Mouse (Mus musculus) myocyte (in vitro differentiated cells): ENCODE measurements at regions not wholly inside any gene's neighbourhood (a gene's known extent, or its start where the extent isn't known, plus 50 kb on each side); places are given as distances from the start of the nearest gene placed in this dataset.

Experiments
- E2F4 ChIP-seq: IDR thresholded peaks from one replicate; pipeline ENCODE4 v1.6.1; 2011; ENCODE audit warnings: mild to moderate bottlenecking, control low read depth, moderate library complexity; ENCODE audit not compliant: insufficient read depth
- MAX ChIP-seq: IDR thresholded peaks from one replicate; pipeline ENCODE4 v1.6.1; 2011; ENCODE audit warnings: low read depth, mild to moderate bottlenecking, control low read depth
- MYOD1 ChIP-seq, 3 experiments: IDR thresholded peaks; one replicate each; pipeline ENCODE4 v1.6.1; 2011; ENCODE audit warnings: control low read depth in 2 of 3, low read depth in 2 of 3, mild to moderate bottlenecking in 2 of 3, moderate library complexity in 1 of 3; ENCODE audit not compliant: insufficient read length in 2 of 3, control insufficient read depth in 1 of 3
- MYOG ChIP-seq, 3 experiments: IDR thresholded peaks; one replicate each; pipeline ENCODE4 v1.6.1; 2011; ENCODE audit warnings: control low read depth in 2 of 3, low read depth in 2 of 3, mild to moderate bottlenecking in 2 of 3; ENCODE audit not compliant: insufficient read length in 2 of 3, control insufficient read depth in 1 of 3, insufficient read depth in 1 of 3
- POLR2A ChIP-seq: IDR thresholded peaks from one replicate; pipeline ENCODE4 v1.6.1; 2011; ENCODE audit warnings: low read depth, mild to moderate bottlenecking, control low read depth, moderate library complexity; ENCODE audit not compliant: insufficient read length
- POLR2AphosphoS2 ChIP-seq: IDR thresholded peaks from one replicate; pipeline ENCODE4 v1.6.1; 2011; ENCODE audit warnings: low read depth, control low read depth; ENCODE audit not compliant: insufficient read length
- REST ChIP-seq: IDR thresholded peaks from one replicate; pipeline ENCODE4 v1.6.1; 2011; ENCODE audit warnings: mild to moderate bottlenecking, control low read depth, moderate library complexity; ENCODE audit not compliant: insufficient read depth, insufficient read length
- SRF ChIP-seq: IDR thresholded peaks from one replicate; pipeline ENCODE4 v1.6.1; 2011; ENCODE audit warnings: low read depth; ENCODE audit not compliant: control insufficient read depth, insufficient read length
- TCF12 ChIP-seq: IDR thresholded peaks from one replicate; pipeline ENCODE4 v1.6.1; 2011; ENCODE audit warnings: mild to moderate bottlenecking, control low read depth; ENCODE audit not compliant: poor library complexity, insufficient read depth, severe bottlenecking
- TCF3 ChIP-seq: IDR thresholded peaks from one replicate; pipeline ENCODE4 v1.6.1; 2011; ENCODE audit warnings: low read depth, control low read depth; ENCODE audit not compliant: insufficient read length
- USF1 ChIP-seq: IDR thresholded peaks from one replicate; pipeline ENCODE4 v1.6.1; 2011; ENCODE audit warnings: low read depth, mild to moderate bottlenecking, control low read depth, moderate library complexity

DNA sequence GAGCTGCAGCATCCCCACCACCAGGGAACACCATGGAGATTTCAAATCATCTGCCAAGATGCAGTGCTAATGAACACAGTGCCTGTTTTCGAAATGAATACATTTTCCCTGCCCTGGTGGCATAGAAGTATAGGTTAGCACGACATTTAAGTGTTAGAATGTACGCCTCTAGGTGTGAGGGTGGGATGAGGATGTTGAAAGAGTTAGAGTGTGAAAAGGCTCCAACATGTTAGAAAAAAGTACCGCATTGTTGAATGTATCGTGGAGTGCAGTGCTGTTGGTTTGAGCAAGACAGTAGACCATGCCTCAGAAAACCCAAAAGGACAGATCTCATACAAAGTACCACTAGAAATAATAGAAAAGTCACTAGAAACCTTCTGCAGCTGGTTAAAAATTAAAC lies 88.3 kb downstream of the Enkur start:
- TF ChIP-seq MYOD1 (IDR thresholded peaks at IDR 0.05; ENCODE audit: control insufficient read depth in 1 of 3, insufficient read length in 2 of 3, low read depth in 2 of 3): no peak
- TF ChIP-seq MAX: no peak
- TF ChIP-seq TCF12: no peak
- no peak for TF ChIP-seq REST
- TF ChIP-seq POLR2A: no peak
- TF ChIP-seq POLR2AphosphoS2: no peak
- no peak for TF ChIP-seq USF1
- no peak for TF ChIP-seq E2F4
- no peak for TF ChIP-seq TCF3
- TF ChIP-seq MYOG (IDR thresholded peaks at IDR 0.05; ENCODE audit: control insufficient read depth in 1 of 3, insufficient read depth in 1 of 3, insufficient read length in 2 of 3, low read depth in 2 of 3): no peak
- TF ChIP-seq SRF: no peak
